Mouse (Mus musculus) left cerebral cortex, postnatal 14 days (tissue): ENCODE measurements at regions not wholly inside any gene's neighbourhood (a gene's known extent, or its start where the extent isn't known, plus 50 kb on each side); places are given as distances from the start of the nearest gene placed in this dataset.

Source experiments
- DNase-seq, 2 experiments: peaks; one replicate each; pipeline ENCODE4 v3.0.0; 2021 to 2022; ENCODE audit warnings: low spot score in 2 of 2, mixed read lengths in 1 of 2
- intact Hi-C: fragments of 180-260 bp; cut with DNase I; formaldehyde crosslinking; loops from one replicate; pipeline ENCODE4 v1.15.1; 2025

- intact Hi-C loops, result loop anchor here (2.0 kb wide), 1 partner anchor 100 kb away; no protein-coding TSS in a partner anchor
- peak; percentile 83 to 94 for DNase-seq
Observed at GRCm38 (mm10) chr4:148384251-148385230, 60.0 kb downstream of the Ubiad1 start.

GRCm38 (mm10) chr4:148380562-148380961 lies 64.0 kb downstream of the Ubiad1 start:
- DNase-seq, result no peak
- intact Hi-C loops, result no loop called here

GRCm38 (mm10) chr4:148378491-148378890 lies 66.1 kb downstream of the Ubiad1 start:
- intact Hi-C loops, result no loop called here
- DNase-seq, result no peak

- intact Hi-C loops, result no loop called here
- DNase-seq, result no peak
Observed at GRCm38 (mm10) chr4:148377368-148377767, 67.2 kb downstream of the Ubiad1 start.

GRCm38 (mm10) chr4:148376439-148376838 lies 68.1 kb downstream of the Ubiad1 start:
- intact Hi-C loops, result no loop called here
- DNase-seq, result no peak

- intact Hi-C loops, result no loop called here
- DNase-seq, result no peak
Observed at GRCm38 (mm10) chr4:148371489-148371888, 73.1 kb downstream of the Ubiad1 start.

- DNase-seq, result no peak
- intact Hi-C loops, result no loop called here
Observed at GRCm38 (mm10) chr4:148367671-148368070, 76.9 kb downstream of the Ubiad1 start.

GRCm38 (mm10) chr4:148365804-148366203 lies 78.0 kb upstream of the Disp3 start:
- DNase-seq, result no peak
- intact Hi-C loops, result no loop called here

GRCm38 (mm10) chr4:148363366-148364121 lies 75.8 kb upstream of the Disp3 start:
- intact Hi-C loops, result no loop called here
- DNase-seq, result no peak

GRCm38 (mm10) chr4:148360931-148361330 lies 73.2 kb upstream of the Disp3 start:
- intact Hi-C loops, result no loop called here
- peak; percentile 72 to 86 for DNase-seq

- no peak for DNase-seq
- intact Hi-C loops, result no loop called here
Observed at GRCm38 (mm10) chr4:148358336-148358735, 70.6 kb upstream of the Disp3 start.

GRCm38 (mm10) chr4:148357221-148357621 lies 69.5 kb upstream of the Disp3 start:
- intact Hi-C loops, result no loop called here
- peak in 1 of 2 experiments; percentile 40 for DNase-seq

GRCm38 (mm10) chr4:148356654-148357053 lies 68.9 kb upstream of the Disp3 start:
- peak; percentile 14 to 61 for DNase-seq
- intact Hi-C loops, result no loop called here

- peak in 1 of 2 experiments; percentile 40 for DNase-seq
- intact Hi-C loops, result no loop called here
Observed at GRCm38 (mm10) chr4:148353969-148354368, 66.2 kb upstream of the Disp3 start.

- DNase-seq, result no peak
- intact Hi-C loops, result no loop called here
Observed at GRCm38 (mm10) chr4:148352690-148353089, 64.9 kb upstream of the Disp3 start.

GRCm38 (mm10) chr4:148341531-148342157 lies 53.9 kb upstream of the Disp3 start:
- no peak for DNase-seq
- intact Hi-C loops, result no loop called here

- intact Hi-C loops, result no loop called here
- DNase-seq, result no peak
Observed at GRCm38 (mm10) chr4:148340342-148340741, 52.6 kb upstream of the Disp3 start.

- intact Hi-C loops, result loop anchor here (5.0 kb wide), 1 partner anchor 166 kb away; no protein-coding TSS in a partner anchor
- peak; percentile 42 to 65 for DNase-seq
Observed at GRCm38 (mm10) chr4:148337890-148338880, 50.4 kb upstream of the Disp3 start.
